Mouse (Mus musculus): ENCODE results near the gene Fxyd7.

The Fxyd7 gene

GRCm38 (mm10) chr7:31052251-31052635 lies 976 bp upstream of the Fxyd7 start:
- DNase-seq (ENCODE audit: low read depth, low spot score): no peak

DNA sequence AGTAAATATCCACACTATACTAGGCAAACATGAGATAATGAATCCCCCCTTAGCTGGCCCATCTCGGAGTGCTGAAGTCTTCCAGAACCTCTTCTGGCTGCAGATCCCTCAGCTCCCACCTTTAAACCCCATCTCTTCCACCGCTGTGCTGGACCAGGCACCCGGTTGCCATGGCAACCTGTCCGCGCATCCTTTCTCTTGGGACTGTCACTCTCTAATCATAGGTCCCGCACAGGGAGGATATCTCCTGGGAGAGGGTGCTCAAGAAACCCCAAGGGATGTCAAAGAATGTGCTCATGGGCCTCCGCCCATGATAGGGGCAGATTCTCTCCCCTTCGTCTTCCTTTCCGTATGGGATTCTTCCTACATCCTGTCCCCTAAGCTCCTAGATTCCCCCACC lies 346 bp downstream of the Fxyd7 start:
- DNase-seq (ENCODE audit: low read depth, low spot score): no peak

- no peak for DNase-seq (ENCODE audit: low read depth, low spot score)
These were observed 780 bp downstream of the Fxyd7 start for GRCm38 (mm10) chr7:31050487-31050886.

GRCm38 (mm10) chr7:31049846-31050281 lies 1.4 kb downstream of the Fxyd7 start:
- DNase-seq (ENCODE audit: low read depth, low spot score): no peak

- DNase-seq (ENCODE audit: low read depth, low spot score): no peak
These were observed 2.0 kb downstream of the Fxyd7 start for GRCm38 (mm10) chr7:31049135-31049845.

DNA sequence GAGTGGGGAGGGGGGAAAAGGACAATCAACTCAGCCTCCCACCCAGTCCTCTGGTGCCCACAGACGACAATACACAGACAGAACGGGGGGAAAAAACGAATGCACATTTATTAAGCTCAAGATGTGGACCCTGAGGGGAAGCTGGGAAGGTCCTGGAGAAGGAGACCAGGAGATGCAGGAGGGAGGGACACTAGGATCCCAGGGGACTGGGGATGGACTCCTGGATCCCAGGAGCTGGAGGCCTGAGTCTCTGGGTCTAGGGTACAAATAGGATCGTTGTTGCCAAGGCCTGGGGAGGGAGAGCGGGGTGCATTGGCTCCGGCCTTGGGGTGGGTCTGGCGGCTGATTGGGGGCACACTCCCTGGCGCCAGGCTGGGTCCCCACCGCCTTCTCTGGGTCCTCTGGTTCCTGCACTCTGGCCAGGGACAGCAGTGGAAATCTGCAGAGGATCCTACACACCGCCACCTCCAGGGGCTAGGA lies 8.8 kb downstream of the Fxyd7 start, which contains the start of gene Fxyd5:
Gene Fxyd5 (minus strand): TSS at position 51 of the 480 bp plus-strand sequence.
- DNase-seq (ENCODE audit: low read depth, low spot score): no peak

DNA sequence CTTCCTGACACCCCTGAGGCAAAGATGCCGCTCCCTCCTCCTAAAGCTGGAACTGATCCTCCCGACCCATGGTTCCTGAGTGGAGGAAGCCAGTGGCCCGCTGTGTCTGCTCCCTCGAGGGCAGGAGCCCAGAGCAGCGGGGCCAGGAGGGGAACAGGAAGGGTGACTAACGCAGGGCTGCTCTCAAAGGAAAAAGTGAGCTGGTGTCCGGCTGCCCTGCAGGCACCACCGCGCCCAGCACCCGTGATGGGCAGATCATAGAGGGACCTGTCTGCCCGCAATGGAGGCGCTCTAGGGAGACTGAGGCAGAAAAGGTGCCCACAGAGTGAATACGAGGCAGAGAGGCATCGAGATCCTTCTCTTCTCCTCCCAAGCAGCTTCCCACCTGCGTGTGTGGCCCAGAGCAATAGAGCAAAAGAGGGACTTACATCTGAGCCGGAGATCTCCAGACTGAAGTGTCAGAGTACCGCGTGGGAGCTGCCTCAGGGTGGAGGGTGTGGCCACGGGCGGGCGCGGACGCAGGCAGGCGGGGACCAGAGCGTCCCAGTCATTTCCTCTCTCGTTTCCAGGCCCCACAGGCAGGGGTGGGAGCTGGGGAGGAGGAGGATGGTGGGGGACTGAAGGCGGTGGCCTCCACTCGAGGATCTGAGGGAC lies 9.5 kb downstream of the Fxyd7 start:
- no peak for DNase-seq (ENCODE audit: low read depth, low spot score)

- no peak for DNase-seq (ENCODE audit: low read depth, low spot score)
These were observed 10.3 kb downstream of the Fxyd7 start for GRCm38 (mm10) chr7:31041023-31041407.

- no peak for DNase-seq (ENCODE audit: low read depth, low spot score)
These were observed 10.8 kb downstream of the Fxyd7 start for GRCm38 (mm10) chr7:31040281-31041022.

DNA sequence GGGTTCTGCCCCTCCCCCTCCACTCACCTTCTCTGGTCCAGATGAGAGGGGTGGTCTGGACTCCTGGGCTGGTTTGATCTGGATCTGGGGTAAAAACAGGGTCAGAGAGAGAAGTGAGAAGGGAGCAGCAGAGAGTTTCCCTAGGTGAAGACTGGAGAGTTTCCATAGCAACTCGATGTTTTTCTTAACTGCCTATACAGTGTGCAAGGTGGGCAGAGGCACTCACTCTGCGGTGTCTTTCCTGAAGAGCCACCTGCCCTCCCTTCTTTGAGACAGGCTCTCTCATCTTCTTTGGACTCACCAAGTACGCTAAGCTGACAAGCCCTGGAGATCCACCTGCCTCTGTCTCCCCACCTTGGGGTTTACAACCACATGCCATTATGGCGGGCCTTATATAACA lies 12.3 kb downstream of the Fxyd7 start:
- DNase-seq (ENCODE audit: low read depth, low spot score): no peak

DNA sequence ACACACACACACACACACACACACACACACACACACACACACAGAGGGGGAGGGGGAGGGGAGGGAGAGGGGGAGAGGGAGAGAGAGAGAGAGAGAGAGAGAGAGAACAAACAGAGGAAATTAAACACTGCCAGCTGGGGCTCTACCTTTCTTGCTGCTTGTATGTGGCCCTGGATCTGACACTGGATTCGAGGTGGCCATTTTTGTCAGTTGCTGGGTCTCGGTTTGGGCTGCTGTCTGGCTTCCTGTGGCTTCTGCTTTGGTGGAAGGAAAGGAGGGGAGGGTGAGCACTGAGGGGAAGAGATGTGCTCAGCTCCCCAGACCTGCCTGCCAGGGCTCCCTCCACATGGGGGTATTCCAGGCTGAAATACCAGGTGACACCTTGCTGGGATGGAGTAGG lies 13.6 kb downstream of the Fxyd7 start:
- DNase-seq (ENCODE audit: low read depth, low spot score): no peak

GRCm38 (mm10) chr7:31036917-31037316 lies 14.3 kb downstream of the Fxyd7 start:
- DNase-seq (ENCODE audit: low read depth, low spot score): no peak

- DNase-seq (ENCODE audit: low read depth, low spot score): no peak
These were observed 16.0 kb downstream of the Fxyd7 start for GRCm38 (mm10) chr7:31035291-31035690.

DNA sequence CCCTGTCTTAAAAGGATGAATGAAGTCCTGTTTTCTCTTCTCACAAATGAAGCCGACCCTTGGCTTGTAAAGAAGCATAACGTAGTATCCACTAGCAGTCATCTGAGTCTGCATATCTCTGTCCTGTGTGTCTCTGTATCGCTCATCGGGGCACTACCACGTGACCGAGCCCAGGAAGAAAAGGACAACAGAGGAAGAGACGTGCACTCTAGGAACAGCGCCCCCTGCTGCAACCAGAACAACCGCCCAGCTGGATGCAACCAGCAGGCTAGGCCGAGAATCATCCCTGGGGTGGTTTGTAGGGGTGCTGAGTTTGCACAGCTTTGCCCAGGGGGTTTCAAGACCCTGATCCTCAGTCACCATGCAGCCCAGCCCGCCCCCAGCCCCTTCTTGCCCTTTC lies 16.5 kb downstream of the Fxyd7 start:
- no peak for DNase-seq (ENCODE audit: low read depth, low spot score)

DNA sequence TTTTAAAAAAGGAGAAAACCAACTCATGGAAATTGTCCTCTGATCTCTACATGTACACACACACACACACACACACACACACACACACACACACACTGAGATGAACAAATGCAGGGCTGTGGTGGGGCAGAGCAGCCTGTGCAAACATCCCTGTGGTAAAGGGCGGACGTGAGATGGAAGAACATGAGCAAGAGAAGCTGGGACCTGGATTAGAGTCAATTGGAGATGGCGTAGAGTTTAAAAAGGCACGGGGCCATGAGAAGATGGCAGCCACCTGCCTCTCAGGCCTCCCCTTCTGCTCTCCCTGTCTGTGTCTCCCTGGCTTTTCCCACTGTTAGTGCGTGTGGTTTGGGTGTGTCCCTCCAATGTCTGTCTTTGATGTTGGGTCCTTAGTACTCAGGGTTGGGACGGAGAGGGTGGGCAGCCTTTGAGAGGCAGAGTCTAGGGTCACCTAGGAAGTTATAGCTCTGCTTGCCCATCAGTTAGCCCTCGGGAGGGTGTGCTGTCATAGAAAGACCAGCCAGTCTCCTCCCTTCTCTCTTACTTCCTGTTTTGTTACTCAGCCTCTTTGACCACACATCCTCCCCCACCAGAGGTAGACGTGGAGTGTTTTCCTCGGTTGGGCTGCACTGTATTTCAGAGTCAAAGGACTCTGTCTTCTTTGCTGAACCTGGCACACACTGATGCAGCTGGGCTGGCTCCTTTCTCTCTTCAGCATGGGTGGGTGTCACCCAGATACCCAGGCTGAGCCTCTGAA lies 17.7 kb downstream of the Fxyd7 start:
- DNase-seq (ENCODE audit: low read depth, low spot score): no peak

- DNase-seq (ENCODE audit: low read depth, low spot score): no peak
These were observed 19.5 kb downstream of the Fxyd7 start for GRCm38 (mm10) chr7:31031731-31032130.

DNA sequence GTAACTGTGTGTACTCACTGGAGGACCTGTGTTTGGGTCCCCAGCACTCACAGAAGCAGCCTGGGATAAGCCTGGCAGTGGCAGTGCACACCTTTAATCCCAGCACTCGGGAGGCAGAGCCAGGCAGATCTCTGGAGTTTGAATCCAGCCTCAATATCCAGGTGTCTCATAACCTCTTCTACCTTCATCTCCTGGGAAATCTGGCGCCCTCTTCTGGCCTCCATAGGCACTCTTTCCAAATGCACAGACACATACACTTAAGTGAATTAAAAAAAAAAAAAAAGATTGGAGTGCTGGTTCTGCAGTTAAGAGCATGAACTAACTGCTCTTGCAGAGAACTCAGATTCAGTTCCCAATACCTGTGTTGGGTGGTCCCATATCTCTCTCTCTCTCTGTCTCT lies 20.6 kb downstream of the Fxyd7 start:
- no peak for DNase-seq (ENCODE audit: low read depth, low spot score)

DNA sequence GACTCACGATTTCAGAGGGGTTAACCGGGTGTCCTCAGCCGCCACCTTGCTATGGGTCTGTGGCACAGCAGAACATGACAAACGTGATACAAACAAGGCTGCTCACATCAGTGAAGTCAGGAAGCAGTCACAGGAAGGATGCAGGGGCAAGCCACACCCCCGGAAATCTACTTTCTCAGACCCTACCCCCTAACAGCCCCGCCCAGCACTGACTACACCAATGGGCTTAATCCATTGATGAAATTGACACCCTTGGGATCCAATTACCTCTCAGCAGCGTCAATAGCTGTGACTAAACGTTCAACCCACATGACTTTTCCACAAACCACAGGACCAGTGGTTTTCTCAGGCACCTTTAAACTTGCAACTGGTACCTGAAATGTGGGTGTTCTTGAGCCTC lies 22.7 kb downstream of the Fxyd7 start:
- no peak for DNase-seq (ENCODE audit: low read depth, low spot score)

- no peak for DNase-seq (ENCODE audit: low read depth, low spot score)
These were observed 34.0 kb downstream of the Fxyd7 start for GRCm38 (mm10) chr7:31017104-31017901.

DNA sequence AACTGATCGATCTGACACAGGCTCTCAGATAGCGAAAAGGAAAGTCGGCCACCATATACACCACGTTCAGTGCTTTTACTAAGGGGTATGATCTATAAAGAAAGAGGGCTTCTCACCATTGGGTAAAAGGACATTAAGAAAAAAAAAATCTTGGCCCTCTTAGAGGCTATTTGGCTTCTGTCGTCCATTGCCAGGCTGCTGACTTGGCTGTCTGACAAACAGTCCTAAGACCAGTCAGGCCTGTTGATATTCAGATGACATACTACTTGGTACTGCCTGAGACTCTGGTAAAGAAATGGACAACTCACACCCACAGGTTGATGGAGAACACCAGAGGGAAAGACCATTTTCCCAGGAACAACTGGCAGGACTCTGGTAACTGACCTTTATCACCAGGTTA lies 38.3 kb downstream of the Fxyd7 start:
- DNase-seq (ENCODE audit: low read depth, low spot score): no peak

- no peak for DNase-seq (ENCODE audit: low read depth, low spot score)
These were observed 42.4 kb downstream of the Fxyd7 start for GRCm38 (mm10) chr7:31008889-31009288.
